Comparison of ENCODE assay signal across 11 mouse cellular contexts in the genomic region with DNA sequence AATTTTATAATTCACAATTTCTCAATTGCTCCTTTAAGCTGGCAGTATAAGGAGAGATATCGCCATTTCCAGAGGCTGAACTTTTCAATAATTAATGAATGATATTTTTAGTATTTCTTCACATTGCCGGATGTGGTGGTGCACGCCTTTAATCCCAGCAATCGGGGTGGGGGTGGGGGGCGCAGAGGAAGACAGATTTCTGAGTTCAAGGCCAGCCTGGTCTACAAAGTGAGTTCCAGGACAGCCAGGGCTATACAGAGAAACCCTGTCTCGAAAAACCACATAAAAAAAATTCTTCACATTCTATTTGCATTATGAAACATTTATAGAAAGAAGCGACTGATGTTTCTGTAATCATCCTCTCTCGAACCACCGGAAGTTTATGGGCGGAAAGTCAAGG. TPM values are rescaled to one million over a fixed set of nuclear protein-coding genes. Genes with fewer than 3 reads are reported as not detected.
DNase-seq lines count a peak whose midpoint lies in the region; ATAC-seq lines count a peak whose summit lies in the region.
"Not testable (repeated sequence)": the region's sequence is repeated elsewhere in the genome, so short reads cannot be mapped to it uniquely, and the experiment has no call there.
"Had no signal": no experiment of that assay in that cellular context is flagged by ENCODE, and none has a peak within 500 bp of the region (broad histone marks: within the 10 kb centered on the region; RNA-seq: fewer than 3 reads in every experiment).

No protein-coding gene starts in this region.

- ATAC-seq in embryonic facial prominence, embryonic 13.5 days (ENCODE audit: insufficient number of reproducible peaks, insufficient read depth, low FRiP score, low TSS enrichment, low read depth) = peak; percentile 27; the same call in 1 of the 2 replicates
- peak; percentile 27; the same call in 1 of the 2 replicates for ATAC-seq in heart, embryonic 12.5 days (ENCODE audit: insufficient number of reproducible peaks, low FRiP score)
- peak; percentile 51; the same call in 1 of the 2 replicates for ATAC-seq in hindbrain, embryonic 12.5 days (ENCODE audit: low FRiP score)
- peak; percentile 45; the same call in 1 of the 2 replicates for ATAC-seq in intestine, embryonic 14.5 days (replicated peaks; ENCODE audit: low FRiP score, low TSS enrichment, low read depth)
- ATAC-seq in lung, embryonic 16.5 days (ENCODE audit: low read depth) = 0 out of 2 replicates have a peak, but pooled peaks have one; percentile 37
- 0 out of 2 replicates have a peak, but pooled peaks have one; percentile 39 for ATAC-seq in midbrain, embryonic 11.5 days (ENCODE audit: low FRiP score)
- ATAC-seq in midbrain, embryonic 16.5 days = 0 out of 2 replicates have a peak, but pooled peaks have one; percentile 52
- ATAC-seq in neural tube, embryonic 14.5 days (ENCODE audit: low read depth) = peak; percentile 62; the same call in 1 of the 2 replicates

- WGBS in embryonic facial prominence, embryonic 13.5 days = 86% methylated on average over 10 of the region's 10 CpGs
- 78% methylated on average over 10 of the region's 10 CpGs for WGBS in heart, embryonic 12.5 days
- 85% methylated on average over 10 of the region's 10 CpGs for WGBS in hindbrain, embryonic 12.5 days
- 89% methylated on average over 10 of the region's 10 CpGs for WGBS in intestine, embryonic 14.5 days
- 84% methylated on average over 10 of the region's 10 CpGs for WGBS in lung, embryonic 16.5 days
- WGBS in midbrain, embryonic 11.5 days = 85% methylated on average over 10 of the region's 10 CpGs
- 86% methylated on average over 10 of the region's 10 CpGs for WGBS in midbrain, embryonic 16.5 days
- WGBS in neural tube, embryonic 14.5 days = 88% methylated on average over 10 of the region's 10 CpGs

- not testable (repeated sequence) for H3K27me3 ChIP-seq in embryonic facial prominence, embryonic 13.5 days; heart, embryonic 12.5 days (replicated peaks); hindbrain, embryonic 12.5 days; intestine, embryonic 14.5 days (replicated peaks; ENCODE audit: control insufficient read depth, insufficient read depth, low read length); lung, embryonic 16.5 days (ENCODE audit: control insufficient read depth, insufficient read depth, low read depth, low read length); midbrain, embryonic 11.5 days (ENCODE audit: control insufficient read depth, insufficient read depth, low read length); midbrain, embryonic 16.5 days (ENCODE audit: control insufficient read depth, insufficient read depth, low read depth, low read length); neural tube, embryonic 14.5 days (ENCODE audit: control insufficient read depth, insufficient read depth, low read length)

- not testable (repeated sequence) for H3K27ac ChIP-seq in embryonic facial prominence, embryonic 13.5 days; heart, embryonic 12.5 days (ENCODE audit: poor library complexity, severe bottlenecking); hindbrain, embryonic 12.5 days; intestine, embryonic 14.5 days (ENCODE audit: low read depth); lung, embryonic 16.5 days (ENCODE audit: low read length); midbrain, embryonic 11.5 days (ENCODE audit: low read depth, low read length); midbrain, embryonic 16.5 days (ENCODE audit: low read length); neural tube, embryonic 14.5 days (ENCODE audit: low read depth, low read length)

- not testable (repeated sequence) for H3K4me3 ChIP-seq in embryonic facial prominence, embryonic 13.5 days; heart, embryonic 12.5 days; hindbrain, embryonic 12.5 days; intestine, embryonic 14.5 days (ENCODE audit: low read depth, low read length); lung, embryonic 16.5 days (ENCODE audit: low read length); midbrain, embryonic 11.5 days (ENCODE audit: low read depth, low read length); midbrain, embryonic 16.5 days (ENCODE audit: low read depth, low read length); neural tube, embryonic 14.5 days (ENCODE audit: low read depth, low read length)

- not testable (repeated sequence) for DNase-seq in intestine, embryonic 14.5 days (ENCODE audit: low spot score)
- DNase-seq in midbrain, embryonic 11.5 days (ENCODE audit: low spot score, missing footprints) = peak; percentile 41

- not testable (repeated sequence) for H3K4me1 ChIP-seq in embryonic facial prominence, embryonic 13.5 days; heart, embryonic 12.5 days (replicated peaks); hindbrain, embryonic 12.5 days; intestine, embryonic 14.5 days (replicated peaks; ENCODE audit: control insufficient read depth, insufficient read depth, low read length); lung, embryonic 16.5 days (replicated peaks; ENCODE audit: control insufficient read depth, insufficient read depth, low read length); midbrain, embryonic 11.5 days (ENCODE audit: control insufficient read depth, insufficient read depth, low read length); midbrain, embryonic 16.5 days (ENCODE audit: control insufficient read depth, insufficient read depth, low read length); neural tube, embryonic 14.5 days (ENCODE audit: control insufficient read depth, insufficient read depth, low read length)

- H3K36me3 ChIP-seq in embryonic facial prominence, embryonic 13.5 days; heart, embryonic 12.5 days; hindbrain, embryonic 12.5 days; intestine, embryonic 14.5 days (ENCODE audit: control insufficient read depth, insufficient read depth, low read length); lung, embryonic 16.5 days (ENCODE audit: control insufficient read depth, insufficient read depth, low read length); midbrain, embryonic 11.5 days (ENCODE audit: control insufficient read depth, insufficient read depth, low read length); midbrain, embryonic 16.5 days (ENCODE audit: control insufficient read depth, insufficient read depth, low read length); neural tube, embryonic 14.5 days (ENCODE audit: control insufficient read depth, insufficient read depth, low read length): not testable (repeated sequence)

- not testable (repeated sequence) for H3K4me2 ChIP-seq in embryonic facial prominence, embryonic 13.5 days; heart, embryonic 12.5 days; hindbrain, embryonic 12.5 days (replicated peaks); intestine, embryonic 14.5 days (ENCODE audit: low read length); lung, embryonic 16.5 days (ENCODE audit: low read depth, low read length); midbrain, embryonic 11.5 days; midbrain, embryonic 16.5 days (ENCODE audit: low read length); neural tube, embryonic 14.5 days (ENCODE audit: low read depth, low read length)

- not testable (repeated sequence) for H3K9ac ChIP-seq in embryonic facial prominence, embryonic 13.5 days; heart, embryonic 12.5 days; hindbrain, embryonic 12.5 days; intestine, embryonic 14.5 days (ENCODE audit: low read length); lung, embryonic 16.5 days (ENCODE audit: low read length); midbrain, embryonic 11.5 days (ENCODE audit: low read length); midbrain, embryonic 16.5 days (ENCODE audit: low read depth, low read length); neural tube, embryonic 14.5 days (replicated peaks; ENCODE audit: low read depth, low read length)

- H3K9me3 ChIP-seq in embryonic facial prominence, embryonic 13.5 days = peaks cover 68% of the 10 kb centered on the region
- peaks cover 58% of the 10 kb centered on the region for H3K9me3 ChIP-seq in heart, embryonic 12.5 days (replicated peaks)
- peaks cover 72% of the 10 kb centered on the region for H3K9me3 ChIP-seq in hindbrain, embryonic 12.5 days (replicated peaks)
- H3K9me3 ChIP-seq in intestine, embryonic 14.5 days (ENCODE audit: control insufficient read depth, low read length) = peaks cover 55% of the 10 kb centered on the region
- peaks cover 42% of the 10 kb centered on the region for H3K9me3 ChIP-seq in lung, embryonic 16.5 days (ENCODE audit: control insufficient read depth, low read length)
- peaks cover 49% of the 10 kb centered on the region for H3K9me3 ChIP-seq in midbrain, embryonic 11.5 days (ENCODE audit: control insufficient read depth, low read length)
- peaks cover 56% of the 10 kb centered on the region for H3K9me3 ChIP-seq in midbrain, embryonic 16.5 days (replicated peaks; ENCODE audit: control insufficient read depth, low read length, poor library complexity, severe bottlenecking)
- peaks cover 46% of the 10 kb centered on the region for H3K9me3 ChIP-seq in neural tube, embryonic 14.5 days (ENCODE audit: control insufficient read depth, low read length)

RNA-seq across cellular contexts. Expression of a gene that starts 19.3 kb away (rescaled TPM):
- 0.37 TPM in 1 of 2 replicates, not detected in the other for polyA plus RNA-seq in embryonic facial prominence, embryonic 13.5 days (2015; fragmentation: Nextera tagmentation; extraction: Ambion mirVana)
- polyA plus RNA-seq in heart, embryonic 12.5 days (2016; fragmentation: Nextera tagmentation; extraction: Ambion mirVana) = 0.13 TPM in 1 of 2 replicates, not detected in the other
- polyA plus RNA-seq in hindbrain, embryonic 12.5 days (2016; fragmentation: Nextera tagmentation; extraction: Ambion mirVana) = 0.08 and 0.12 TPM in 2 replicates
- 0.11 TPM in 1 of 2 replicates, not detected in the other for polyA plus RNA-seq in intestine, embryonic 14.5 days (2014; fragmentation: Nextera tagmentation; extraction: Ambion mirVana)
- 0.09 TPM in 1 of 2 replicates, not detected in the other for polyA plus RNA-seq in lung, embryonic 16.5 days (2015; fragmentation: Nextera tagmentation; extraction: Ambion mirVana)
- not detected in 2 replicates for polyA plus RNA-seq in midbrain, embryonic 11.5 days (2014; fragmentation: Nextera tagmentation; extraction: Ambion mirVana)
- polyA plus RNA-seq in midbrain, embryonic 16.5 days (2015; fragmentation: Nextera tagmentation; extraction: Ambion mirVana) = 0.10 and 0.16 TPM in 2 replicates
- polyA plus RNA-seq in neural tube, embryonic 14.5 days (2014; fragmentation: Nextera tagmentation; extraction: Ambion mirVana) = 0.31 and 0.32 TPM in 2 replicates
- polyA plus RNA-seq: CD4-positive, CD25-positive, alpha-beta regulatory T cell, adult 4 months; erythroblast, embryonic 14.5 days; G1E had no signal

RNA-seq across cellular contexts. Expression of a gene that starts 33.7 kb away (rescaled TPM):
- polyA plus RNA-seq in embryonic facial prominence, embryonic 13.5 days (2015; fragmentation: Nextera tagmentation; extraction: Ambion mirVana) = 2.7 and 3.7 TPM in 2 replicates
- polyA plus RNA-seq in heart, embryonic 12.5 days (2016; fragmentation: Nextera tagmentation; extraction: Ambion mirVana) = 4.2 and 4.8 TPM in 2 replicates
- 3.1 and 3.9 TPM in 2 replicates for polyA plus RNA-seq in hindbrain, embryonic 12.5 days (2016; fragmentation: Nextera tagmentation; extraction: Ambion mirVana)
- 4.4 and 5.9 TPM in 2 replicates for polyA plus RNA-seq in intestine, embryonic 14.5 days (2014; fragmentation: Nextera tagmentation; extraction: Ambion mirVana)
- 0.73 and 1.2 TPM in 2 replicates for polyA plus RNA-seq in lung, embryonic 16.5 days (2015; fragmentation: Nextera tagmentation; extraction: Ambion mirVana)
- polyA plus RNA-seq in midbrain, embryonic 11.5 days (2014; fragmentation: Nextera tagmentation; extraction: Ambion mirVana) = 2.8 and 3.4 TPM in 2 replicates
- 1.8 TPM in 2 replicates for polyA plus RNA-seq in midbrain, embryonic 16.5 days (2015; fragmentation: Nextera tagmentation; extraction: Ambion mirVana)
- 3.6 and 5.1 TPM in 2 replicates for polyA plus RNA-seq in neural tube, embryonic 14.5 days (2014; fragmentation: Nextera tagmentation; extraction: Ambion mirVana)
